8 mouse cellular contexts compared by ENCODE assay signal in the genomic region with DNA sequence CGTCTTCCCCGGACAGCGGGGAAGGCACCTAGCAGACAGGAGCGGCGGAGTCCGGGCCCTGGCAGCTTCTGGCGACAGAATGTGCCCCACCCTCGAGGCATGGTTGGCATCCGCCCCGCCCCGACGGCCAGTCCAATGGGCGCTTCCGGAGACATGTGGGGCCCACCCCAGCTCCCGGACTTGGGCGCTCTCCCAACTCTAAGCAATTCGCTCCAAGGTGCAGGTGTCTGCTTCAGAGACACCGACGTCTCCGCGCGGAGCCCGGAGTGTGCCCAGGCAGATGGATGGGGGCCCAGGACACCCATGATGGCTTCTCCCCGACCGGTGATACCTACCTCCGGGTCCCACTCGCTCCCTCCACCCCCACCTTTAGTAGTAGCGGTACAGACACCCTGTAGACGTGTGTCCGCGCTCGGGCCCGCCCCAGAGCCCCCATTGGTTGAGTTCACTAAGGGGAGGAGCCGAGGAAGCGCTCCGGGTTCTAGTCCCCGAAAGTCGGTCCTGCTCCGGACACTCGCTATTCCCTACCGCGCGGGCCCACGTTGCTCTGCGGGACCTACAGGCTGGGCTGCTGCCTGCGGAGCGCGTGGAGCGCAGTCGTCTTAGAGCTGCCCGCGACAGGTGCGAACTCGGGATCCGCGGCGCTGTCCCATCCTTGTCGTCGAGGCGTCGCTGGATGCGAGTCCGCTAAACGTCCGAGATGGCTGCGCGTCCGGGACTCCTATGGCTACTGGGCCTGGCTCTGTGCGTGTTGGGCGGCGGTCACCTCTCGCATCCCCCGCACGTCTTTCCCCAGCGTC. TPM values are rescaled to one million over a fixed set of nuclear protein-coding genes. Genes with fewer than 3 reads are reported as not detected.
DNase-seq lines count a peak whose midpoint lies in the region; ATAC-seq lines count a peak whose summit lies in the region.

A gene (plus strand): TSS at position 515 of the 800 bp plus-strand sequence.

- intact Hi-C loops in left cerebral cortex, postnatal 36 days (cut with DNase I), result no loop called here

- peak within 1 kb of the TSS; percentile 56 for H3K4me2 ChIP-seq in liver, embryonic 11.5 days
- peak within 1 kb of the TSS; percentile 53 for H3K4me2 ChIP-seq in hindbrain, embryonic 13.5 days
- peak within 1 kb of the TSS; percentile 48 for H3K4me2 ChIP-seq in liver, embryonic 13.5 days
- H3K4me2 ChIP-seq in neural tube, embryonic 12.5 days (replicated peaks), result peak within 1 kb of the TSS; percentile 55

- H3K9me3 ChIP-seq in liver, embryonic 11.5 days (ENCODE audit: control insufficient read depth, low read length), result no peaks in the 10 kb centered on the region
- H3K9me3 ChIP-seq in hindbrain, embryonic 13.5 days, result no peaks in the 10 kb centered on the region
- no peaks in the 10 kb centered on the region for H3K9me3 ChIP-seq in liver, embryonic 13.5 days (replicated peaks)
- no peaks in the 10 kb centered on the region for H3K9me3 ChIP-seq in neural tube, embryonic 12.5 days

- no peak within 1 kb of the TSS for H3K27ac ChIP-seq in liver, embryonic 11.5 days (ENCODE audit: low read depth, low read length)
- H3K27ac ChIP-seq in hindbrain, embryonic 13.5 days, result no peak within 1 kb of the TSS
- H3K27ac ChIP-seq in liver, embryonic 13.5 days, result no peak within 1 kb of the TSS
- H3K27ac ChIP-seq in neural tube, embryonic 12.5 days, result no peak within 1 kb of the TSS

- H3K4me1 ChIP-seq in liver, embryonic 11.5 days (replicated peaks; ENCODE audit: control insufficient read depth, insufficient read depth, low read length), result no peaks in the 10 kb centered on the region
- H3K4me1 ChIP-seq in hindbrain, embryonic 13.5 days (replicated peaks), result peaks cover 13% of the 10 kb centered on the region
- H3K4me1 ChIP-seq in liver, embryonic 13.5 days (replicated peaks), result peaks cover 8% of the 10 kb centered on the region; the same call in 1 of the 2 replicates
- H3K4me1 ChIP-seq in neural tube, embryonic 12.5 days, result peaks cover 8% of the 10 kb centered on the region

- H3K4me3 ChIP-seq in liver, embryonic 11.5 days (ENCODE audit: low read depth, low read length), result peak within 1 kb of the TSS; percentile 38
- peak within 1 kb of the TSS; percentile 34 for H3K4me3 ChIP-seq in hindbrain, embryonic 13.5 days
- H3K4me3 ChIP-seq in liver, embryonic 13.5 days (replicated peaks), result peak within 1 kb of the TSS; percentile 26
- peak within 1 kb of the TSS; percentile 24 for H3K4me3 ChIP-seq in neural tube, embryonic 12.5 days

- 5% methylated on average over 75 of the region's 75 CpGs for WGBS in liver, embryonic 11.5 days
- 7% methylated on average over 75 of the region's 75 CpGs for WGBS in hindbrain, embryonic 13.5 days
- 8% methylated on average over 75 of the region's 75 CpGs for WGBS in liver, embryonic 13.5 days (ENCODE audit: insufficient replicate concordance)
- WGBS in neural tube, embryonic 12.5 days, result 5% methylated on average over 75 of the region's 75 CpGs

- no peaks in the 10 kb centered on the region for H3K36me3 ChIP-seq in liver, embryonic 11.5 days (ENCODE audit: control insufficient read depth, insufficient read depth, low read length)
- H3K36me3 ChIP-seq in hindbrain, embryonic 13.5 days, result no peaks in the 10 kb centered on the region
- H3K36me3 ChIP-seq in liver, embryonic 13.5 days, result no peaks in the 10 kb centered on the region
- H3K36me3 ChIP-seq in neural tube, embryonic 12.5 days, result no peaks in the 10 kb centered on the region

- ATAC-seq in liver, embryonic 11.5 days (replicated peaks; ENCODE audit: low FRiP score), result peak; percentile 37
- ATAC-seq in hindbrain, embryonic 13.5 days (ENCODE audit: low FRiP score), result peak; percentile 58; the same call in 1 of the 2 replicates
- ATAC-seq in liver, embryonic 13.5 days (ENCODE audit: low read depth), result peak; percentile 45; the same call in 1 of the 2 replicates
- ATAC-seq in neural tube, embryonic 12.5 days (ENCODE audit: low FRiP score, low read depth), result peak; percentile 48; the same call in 1 of the 2 replicates

- no peak within 1 kb of the TSS for H3K9ac ChIP-seq in liver, embryonic 11.5 days (ENCODE audit: low read depth, low read length)
- peak within 1 kb of the TSS; percentile 51 for H3K9ac ChIP-seq in hindbrain, embryonic 13.5 days
- no peak within 1 kb of the TSS for H3K9ac ChIP-seq in liver, embryonic 13.5 days
- H3K9ac ChIP-seq in neural tube, embryonic 12.5 days, result no peak within 1 kb of the TSS

- no peak for DNase-seq in liver, embryonic 11.5 days (ENCODE audit: low spot score)
- no peak for DNase-seq in liver
- no peak for DNase-seq in liver, embryonic 13.5 days
- DNase-seq in left cerebral cortex, postnatal 36 days (ENCODE audit: low spot score in 2 of 2), result no peak
- no peak for DNase-seq in thymus, postnatal 14 days
- no peak for DNase-seq in cerebellum, adult 9-10 months

- peaks cover 37% of the 10 kb centered on the region for H3K27me3 ChIP-seq in liver, embryonic 11.5 days (replicated peaks; ENCODE audit: control insufficient read depth, insufficient read depth, low read length)
- H3K27me3 ChIP-seq in hindbrain, embryonic 13.5 days, result peaks cover 52% of the 10 kb centered on the region
- peaks cover 48% of the 10 kb centered on the region for H3K27me3 ChIP-seq in liver, embryonic 13.5 days
- H3K27me3 ChIP-seq in neural tube, embryonic 12.5 days (replicated peaks), result peaks cover 41% of the 10 kb centered on the region

RNA-seq across cellular contexts. Expression of the gene that starts here (rescaled TPM):
- polyA plus RNA-seq in liver, embryonic 11.5 days (2014; fragmentation: Nextera tagmentation; extraction: Ambion mirVana), result 1.7 and 2.2 TPM in 2 replicates
- 0.22 TPM in 2 replicates for polyA plus RNA-seq in hindbrain, embryonic 13.5 days (2015; fragmentation: Nextera tagmentation; extraction: Ambion mirVana)
- polyA plus RNA-seq in liver, embryonic 13.5 days (2015; fragmentation: Nextera tagmentation; extraction: Ambion mirVana), result 0.50 and 0.81 TPM in 2 replicates
- polyA plus RNA-seq in neural tube, embryonic 12.5 days (2016; fragmentation: Nextera tagmentation; extraction: Ambion mirVana), result 0.22 and 0.29 TPM in 2 replicates
- total RNA-seq in left cerebral cortex, postnatal 36 days (2021), result under 1 TPM; 0.14 to 0.15 TPM

Comparison
In these comparisons a context has a peak if more than half of its experiments do, and no peak if none do; other contexts are left out.
1. Peak in ATAC-seq, H3K4me3 ChIP-seq, H3K9ac ChIP-seq and H3K4me2 ChIP-seq in hindbrain, embryonic 13.5 days; RNA of the gene not detected or under 1 TPM.
2. Peak in ATAC-seq, H3K4me3 ChIP-seq and H3K4me2 ChIP-seq in liver, embryonic 13.5 days; RNA of the gene not detected or under 1 TPM.
3. Peak in ATAC-seq, H3K4me3 ChIP-seq and H3K4me2 ChIP-seq in neural tube, embryonic 12.5 days; RNA of the gene not detected or under 1 TPM.